Mouse (Mus musculus): ENCODE data around the gene Vwa3a. TPM values are rescaled to one million over a fixed set of nuclear protein-coding genes. Genes with fewer than 3 reads are reported as not detected.
"Not testable (repeated sequence)": the region's sequence is repeated elsewhere in the genome, so short reads cannot be mapped to it uniquely, and the experiment has no call there.

Gene Vwa3a
- not detected in 2 replicates for total RNA-seq (2014; fragmentation: Nextera tagmentation)
- not detected in 2 replicates for total RNA-seq (2017)

DNA sequence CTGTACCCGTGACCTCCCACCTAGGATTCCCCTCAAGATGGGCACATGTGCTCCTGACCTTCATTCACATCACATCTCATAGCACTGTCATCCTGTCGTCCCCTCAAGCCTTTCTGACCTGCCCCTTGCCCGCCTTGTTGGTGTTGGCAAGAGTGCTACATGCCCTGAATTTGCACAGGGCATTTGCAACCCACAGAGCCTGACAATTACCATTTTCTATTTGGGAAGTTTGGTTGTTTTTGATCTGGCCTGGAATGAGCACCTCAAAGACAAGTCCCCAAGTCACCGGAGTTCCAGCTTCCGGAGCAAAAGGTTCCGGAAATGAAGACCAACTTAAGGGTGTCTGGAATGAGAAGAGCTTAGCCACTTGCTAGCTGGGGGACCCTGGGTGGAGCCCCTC lies at the start of gene Vwa3a:
TSS of gene Vwa3a (plus strand) at position 301 of the 400 bp plus-strand sequence.
- no peak for ATAC-seq (replicated peaks; ENCODE audit: poor library complexity, severe bottlenecking)

DNA sequence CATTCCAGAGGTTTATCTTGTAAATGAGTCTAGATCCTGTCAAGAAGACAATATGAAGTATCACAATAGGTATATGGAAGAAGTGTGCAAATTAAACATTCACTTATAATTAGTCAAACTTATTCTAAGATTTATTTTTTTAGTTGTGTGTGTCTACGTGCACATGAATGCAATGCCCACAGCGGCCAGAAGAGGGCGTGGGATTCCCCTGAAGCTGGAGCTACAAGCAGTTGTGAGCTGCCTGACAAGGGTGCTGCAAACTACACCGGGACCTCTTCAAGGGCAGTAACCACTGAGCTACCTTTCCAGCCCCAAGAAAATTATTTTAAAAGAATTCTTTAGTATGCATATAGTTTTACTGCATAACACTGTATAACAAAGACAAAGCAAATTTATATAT lies 48.5 kb upstream of the Vwa3a start:
- ATAC-seq (replicated peaks; ENCODE audit: poor library complexity, severe bottlenecking) = peak; percentile 67

DNA sequence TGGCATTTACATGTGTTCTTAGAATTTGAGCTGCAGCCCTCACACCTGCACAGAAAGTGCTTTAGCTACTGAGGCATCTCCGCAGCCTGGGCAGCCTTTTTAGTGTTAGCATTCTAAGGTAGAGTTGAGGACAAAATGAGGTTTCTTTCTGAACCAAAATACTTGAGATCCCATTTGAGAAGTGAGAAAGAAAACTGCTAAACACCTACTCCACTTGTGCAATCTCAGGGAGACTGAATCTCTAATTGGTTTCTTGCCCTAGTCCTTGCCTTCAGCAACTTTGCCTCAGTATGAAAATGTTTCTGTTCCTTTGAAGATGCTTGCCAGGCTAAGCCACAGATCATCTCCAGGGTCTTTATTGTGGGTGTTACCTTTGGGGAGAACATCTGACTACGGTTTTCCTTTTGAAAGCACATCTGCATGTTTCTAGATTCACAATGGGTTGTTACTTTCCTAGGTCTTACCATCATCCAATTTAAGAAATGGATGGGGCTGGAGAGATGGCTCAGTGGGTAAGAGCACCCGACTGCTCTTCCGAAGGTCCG lies 45.2 kb upstream of the Vwa3a start:
- ATAC-seq (replicated peaks; ENCODE audit: poor library complexity, severe bottlenecking) = no peak

- ATAC-seq (replicated peaks; ENCODE audit: poor library complexity, severe bottlenecking) = no peak
These were observed 43.9 kb upstream of the Vwa3a start for GRCm38 (mm10) chr7:120695196-120695595.

- ATAC-seq (replicated peaks; ENCODE audit: poor library complexity, severe bottlenecking) = no peak
These were observed 43.5 kb upstream of the Vwa3a start for GRCm38 (mm10) chr7:120695641-120696040.

- no peak for ATAC-seq (replicated peaks; ENCODE audit: poor library complexity, severe bottlenecking)
These were observed 42.8 kb upstream of the Vwa3a start for GRCm38 (mm10) chr7:120696331-120696730.

GRCm38 (mm10) chr7:120699586-120699985 lies 39.5 kb upstream of the Vwa3a start:
- ATAC-seq (replicated peaks; ENCODE audit: poor library complexity, severe bottlenecking) = no peak

- ATAC-seq (replicated peaks; ENCODE audit: poor library complexity, severe bottlenecking) = no peak
These were observed 35.2 kb upstream of the Vwa3a start for GRCm38 (mm10) chr7:120703888-120704287.

- no peak for ATAC-seq (replicated peaks; ENCODE audit: poor library complexity, severe bottlenecking)
These were observed 27.0 kb upstream of the Vwa3a start for GRCm38 (mm10) chr7:120712071-120712470.

GRCm38 (mm10) chr7:120713225-120713624 lies 25.9 kb upstream of the Vwa3a start:
- ATAC-seq (replicated peaks; ENCODE audit: poor library complexity, severe bottlenecking) = no peak

DNA sequence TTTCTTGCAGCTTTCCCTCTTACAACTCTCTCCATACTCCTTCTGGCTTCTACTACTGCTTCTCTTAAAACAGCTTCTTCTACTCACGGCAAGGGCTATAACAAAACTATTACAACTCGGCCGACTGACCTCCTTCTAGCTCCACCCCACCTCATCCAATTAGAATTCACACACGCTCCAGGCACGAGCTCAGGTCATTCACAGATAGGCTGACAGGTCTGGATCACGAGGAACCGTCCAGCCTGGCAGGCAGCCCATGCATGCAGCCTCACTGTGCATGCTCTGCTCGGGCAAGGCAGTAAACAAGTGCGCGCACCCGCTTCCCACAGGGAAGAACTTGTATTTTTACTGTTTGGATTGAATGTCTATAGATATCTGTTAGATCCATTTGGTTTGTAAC lies 25.2 kb upstream of the Vwa3a start:
- not testable (repeated sequence) for ATAC-seq (replicated peaks; ENCODE audit: poor library complexity, severe bottlenecking)

GRCm38 (mm10) chr7:120717261-120717660 lies 21.9 kb upstream of the Vwa3a start:
- ATAC-seq (replicated peaks; ENCODE audit: poor library complexity, severe bottlenecking) = no peak

DNA sequence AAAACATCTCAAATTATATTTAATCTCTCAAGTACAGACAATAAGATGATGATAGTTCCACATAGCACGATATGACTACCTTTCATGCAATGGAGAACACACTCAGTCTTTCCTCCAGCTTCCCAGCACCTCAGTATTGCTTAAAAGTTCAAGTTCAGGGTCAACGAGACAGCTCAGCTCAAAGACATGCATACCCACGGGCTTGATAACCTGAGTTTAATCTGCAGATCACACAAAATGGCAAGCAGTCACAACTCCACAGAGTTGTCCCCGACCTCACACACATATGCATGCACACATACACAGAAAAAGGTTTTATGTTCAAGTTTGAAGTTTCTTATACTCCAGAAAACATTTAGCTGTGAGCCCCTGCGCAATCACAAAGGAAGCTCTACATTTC lies 18.1 kb upstream of the Vwa3a start:
- ATAC-seq (replicated peaks; ENCODE audit: poor library complexity, severe bottlenecking) = no peak

DNA sequence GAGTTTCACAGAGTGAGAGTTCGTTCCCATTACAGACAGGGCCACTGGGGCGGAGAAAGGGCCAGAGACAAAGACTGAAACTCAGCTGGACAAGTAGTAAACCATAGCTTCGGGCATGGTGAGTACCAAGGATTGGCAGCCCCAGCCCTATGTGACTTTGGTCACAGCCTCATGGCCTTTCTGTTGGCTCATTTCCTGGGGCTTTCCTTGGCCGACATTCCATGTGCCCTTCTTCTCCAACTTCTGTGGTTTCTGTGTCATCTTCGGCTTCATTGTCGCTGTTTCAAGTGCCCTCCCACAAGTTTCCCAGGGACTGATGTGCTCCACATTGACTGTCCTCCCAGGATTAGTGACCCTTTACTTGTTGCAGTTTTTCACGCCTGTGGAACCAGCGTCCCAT lies 17.7 kb upstream of the Vwa3a start:
- ATAC-seq (replicated peaks; ENCODE audit: poor library complexity, severe bottlenecking) = no peak

- ATAC-seq (replicated peaks; ENCODE audit: poor library complexity, severe bottlenecking) = no peak
These were observed 17.1 kb upstream of the Vwa3a start for GRCm38 (mm10) chr7:120722063-120722462.

DNA sequence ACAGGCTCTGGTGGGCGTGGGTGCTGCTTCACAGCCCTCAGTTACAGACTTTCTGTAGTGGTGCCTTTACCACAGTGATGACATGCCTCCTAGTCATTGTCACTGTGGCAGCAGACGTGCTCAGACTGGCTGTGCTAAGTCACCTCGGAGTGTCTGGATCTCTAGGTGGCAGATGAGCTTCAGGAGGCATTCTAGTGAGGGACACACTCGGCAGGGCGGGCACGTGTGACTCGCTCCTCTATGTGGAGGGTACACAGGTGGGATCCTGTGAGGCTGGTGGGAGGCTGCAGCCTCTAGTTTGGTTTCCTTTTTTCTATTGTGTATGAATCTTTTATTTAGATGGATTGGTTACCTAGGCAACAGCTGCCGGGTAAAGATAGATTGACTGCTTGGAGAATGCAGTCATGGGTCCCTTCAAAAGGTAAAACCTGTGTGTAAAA lies 16.3 kb upstream of the Vwa3a start:
- ATAC-seq (replicated peaks; ENCODE audit: poor library complexity, severe bottlenecking) = no peak

DNA sequence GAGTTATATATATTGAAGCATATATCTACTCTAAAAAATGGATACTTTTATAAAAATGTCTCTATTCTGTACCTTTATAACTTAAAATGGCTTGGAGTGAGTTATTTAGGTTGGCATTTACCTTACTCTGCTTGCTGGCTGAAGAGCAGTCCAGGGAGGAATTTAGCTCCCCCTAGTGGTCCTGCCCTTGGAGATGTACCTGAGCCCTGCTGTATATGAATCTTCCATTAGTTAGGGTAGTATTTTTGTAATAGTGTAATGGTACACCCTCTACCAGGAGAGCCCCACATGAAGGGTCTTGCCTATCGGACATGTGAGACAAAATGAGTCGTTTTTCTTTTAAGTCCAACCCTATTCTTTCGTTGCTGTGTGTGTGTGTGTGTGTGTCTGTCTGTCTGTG lies 11.5 kb upstream of the Vwa3a start:
- peak; percentile 70 for ATAC-seq (replicated peaks; ENCODE audit: poor library complexity, severe bottlenecking)

DNA sequence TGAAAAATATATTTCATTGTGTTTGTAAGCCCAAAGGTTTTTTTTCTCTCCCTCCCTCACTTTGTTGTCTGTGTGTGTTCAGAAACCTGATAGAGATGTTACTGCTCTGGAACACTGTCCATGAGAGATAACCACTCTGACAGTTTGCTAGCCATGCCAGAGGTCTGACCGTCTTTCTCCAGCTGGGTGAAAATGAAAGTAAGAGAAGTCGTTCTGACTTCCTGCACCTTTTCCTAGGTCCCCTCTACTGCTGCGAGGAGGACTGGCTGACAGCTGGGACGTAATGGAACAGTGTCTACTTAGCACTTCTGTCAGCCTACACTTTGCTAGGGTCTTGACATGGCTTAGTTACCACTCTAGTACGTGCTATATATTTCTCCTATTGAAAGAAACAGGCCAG lies 9.5 kb upstream of the Vwa3a start:
- ATAC-seq (replicated peaks; ENCODE audit: poor library complexity, severe bottlenecking) = peak; percentile 70

GRCm38 (mm10) chr7:120732906-120733305 lies 6.2 kb upstream of the Vwa3a start:
- no peak for ATAC-seq (replicated peaks; ENCODE audit: poor library complexity, severe bottlenecking)

DNA sequence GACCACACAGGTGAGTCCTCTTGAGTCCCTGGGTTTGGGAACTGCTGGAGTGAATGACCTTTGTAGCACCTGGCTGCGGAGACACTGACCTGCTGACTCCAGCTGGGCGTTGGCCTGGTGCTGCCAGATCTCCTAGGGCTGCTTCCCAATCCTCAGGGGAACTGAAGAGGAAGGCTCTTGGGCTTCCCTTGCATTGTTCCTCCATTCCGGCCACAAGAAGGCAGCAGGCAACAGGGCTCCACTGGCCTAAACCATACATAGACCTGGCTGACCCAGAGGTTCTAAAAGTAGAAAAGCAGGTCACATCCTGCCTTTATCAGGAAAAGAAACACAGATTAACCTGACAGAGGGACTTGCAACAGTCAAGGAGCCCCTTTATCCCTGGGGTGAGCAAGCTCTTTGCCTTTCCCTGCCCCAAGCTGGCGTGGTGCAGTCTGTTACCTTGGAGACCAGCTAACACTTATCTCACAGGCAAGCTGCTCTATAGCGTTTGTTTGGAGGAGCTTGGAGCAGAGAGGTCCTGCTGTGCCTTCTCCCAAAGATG lies 512 bp downstream of the Vwa3a start:
- no peak for ATAC-seq (replicated peaks; ENCODE audit: poor library complexity, severe bottlenecking)

- ATAC-seq (replicated peaks; ENCODE audit: poor library complexity, severe bottlenecking) = no peak
These were observed 4.5 kb downstream of the Vwa3a start for GRCm38 (mm10) chr7:120743366-120744351.
